Mouse (Mus musculus) heart, postnatal 0 days (tissue): ENCODE results near the gene Taf13. TPM values are rescaled to one million over a fixed set of nuclear protein-coding genes. Genes with fewer than 3 reads are reported as not detected.

ENCODE experiments used
- ATAC-seq: fragments of 200-750 bp; cut with Nextera tagmentation; 2 replicates; pipeline ENCODE4 v1.8.0; 2017; ENCODE audit warnings: low read depth, moderate number of reproducible peaks, moderate library complexity; ENCODE audit not compliant: insufficient read depth
- DNase-seq: peaks from one replicate; pipeline ENCODE4 v3.0.0-alpha.2; 2016; ENCODE audit warnings: low spot score
- H3K27ac ChIP-seq: fragments of 300-500 bp; sonication (generic); 2 replicates; pipeline ENCODE4 v1.5.1; 2014; ENCODE audit warnings: low read depth, mild to moderate bottlenecking
- H3K27me3 ChIP-seq: fragments of 300-500 bp; sonication (generic); 2 replicates; pipeline ENCODE4 v1.6.1; 2014; ENCODE audit warnings: low read length, mixed read lengths; ENCODE audit not compliant: control insufficient read depth, insufficient read depth
- H3K36me3 ChIP-seq: fragments of 300-500 bp; sonication (generic); replicated peaks from 2 replicates; pipeline ENCODE4 v1.6.1; 2014; ENCODE audit warnings: low read length, mixed read lengths; ENCODE audit not compliant: control insufficient read depth, insufficient read depth
- H3K4me1 ChIP-seq: fragments of 300-500 bp; sonication (generic); 2 replicates; pipeline ENCODE4 v1.6.1; 2014; ENCODE audit warnings: antibody characterized with exemption; ENCODE audit not compliant: control insufficient read depth, insufficient read depth
- H3K4me2 ChIP-seq: fragments of 300-500 bp; sonication (generic); 2 replicates; pipeline ENCODE4 v1.6.1; 2014; ENCODE audit warnings: low read depth, mild to moderate bottlenecking, low read length, moderate library complexity
- H3K4me3 ChIP-seq: fragments of 300-500 bp; sonication (generic); 2 replicates; pipeline ENCODE4 v1.5.1; 2014; ENCODE audit warnings: low read depth, low read length
- H3K9ac ChIP-seq: fragments of 300-500 bp; sonication (generic); replicated peaks from 2 replicates; pipeline ENCODE4 v1.6.1; 2014; ENCODE audit warnings: low read depth, low read length, mixed read lengths
- H3K9me3 ChIP-seq: fragments of 300-500 bp; sonication (generic); replicated peaks from 2 replicates; pipeline ENCODE4 v1.6.1; 2016; ENCODE audit warnings: low read length; ENCODE audit not compliant: control insufficient read depth
- CTCF ChIP-seq: IDR thresholded peaks from 2 replicates; pipeline ENCODE4 v1.5.1; 2016; ENCODE audit warnings: antibody characterized with exemption, control low read depth, low read depth
- EP300 ChIP-seq: IDR thresholded peaks from 2 replicates; pipeline ENCODE4 v1.6.1; 2016; ENCODE audit warnings: antibody characterized with exemption, low read depth
- WGBS: fragments of 180-500 bp; shearing (Covaris S2); extraction: QIAGEN DNeasy Blood & Tissue Kit; methylation state at CpG from one replicate; pipeline ENCODE4 v1.1.7; 2014; 5-methylcytosine and 5-hydroxymethylcytosine counted together
- polyA plus RNA-seq: library from polyadenylated mRNA; unstranded; fragments of >200 nt; fragmentation: Nextera tagmentation; extraction: Ambion mirVana; gene quantifications from 2 replicates; pipeline ENCODE4 v1.2.1, GENCODE M21; 2015
- total RNA-seq: library from RNA; depleted of rRNA; stranded (reverse); fragments of >200 nt; gene quantifications from 2 replicates; pipeline ENCODE4 v1.2.3, GENCODE M21; 2014; ENCODE audit warnings: low replicate concordance; rRNA removed

The Taf13 gene
- total RNA-seq (6.0 and 9.9 TPM in 2 replicates), polyA plus RNA-seq (29.6 and 30.3 TPM in 2 replicates)

GRCm38 (mm10) chr3:108571443-108572294 lies at the start of gene Taf13:
Gene Taf13, plus strand, starts transcription at chr3:108571698.
- Histone ChIP-seq H3K9me3 (no peaks in the 10 kb centered on the region), H3K36me3 (no peaks in the 10 kb centered on the region), H3K4me2 (peak within 1 kb of the TSS; percentile 82), H3K4me1 (peaks cover 11% of the 10 kb centered on the region), H3K9ac (peak within 1 kb of the TSS; percentile 77), H3K27me3 (no peaks in the 10 kb centered on the region), H3K27ac (peak within 1 kb of the TSS; percentile 60), H3K4me3 (peak within 1 kb of the TSS; percentile 68)
- DNase-seq (peak; percentile 97), ATAC-seq (peak; percentile 99)
- TF ChIP-seq CTCF (no peak), EP300 (peak; percentile 76; the same call in 1 of the 2 replicates)
- WGBS = under 1% methylated on average over 42 of the region's 42 CpGs

GRCm38 (mm10) chr3:108523415-108523814 lies 48.1 kb upstream of the Taf13 start:
- DNase-seq = no peak
- Histone ChIP-seq H3K4me1 (no peaks in the 10 kb centered on the region), H3K4me2 (no peak overlapping the region), H3K9ac (no peak overlapping the region), H3K27ac (no peak overlapping the region), H3K9me3 (no peaks in the 10 kb centered on the region), H3K27me3 (no peaks in the 10 kb centered on the region), H3K4me3 (no peak overlapping the region), H3K36me3 (no peaks in the 10 kb centered on the region)
- no peak for TF ChIP-seq EP300
- TF ChIP-seq CTCF = no peak
- 82% methylated on average over 4 of the region's 4 CpGs for WGBS
- no peak for ATAC-seq

DNA sequence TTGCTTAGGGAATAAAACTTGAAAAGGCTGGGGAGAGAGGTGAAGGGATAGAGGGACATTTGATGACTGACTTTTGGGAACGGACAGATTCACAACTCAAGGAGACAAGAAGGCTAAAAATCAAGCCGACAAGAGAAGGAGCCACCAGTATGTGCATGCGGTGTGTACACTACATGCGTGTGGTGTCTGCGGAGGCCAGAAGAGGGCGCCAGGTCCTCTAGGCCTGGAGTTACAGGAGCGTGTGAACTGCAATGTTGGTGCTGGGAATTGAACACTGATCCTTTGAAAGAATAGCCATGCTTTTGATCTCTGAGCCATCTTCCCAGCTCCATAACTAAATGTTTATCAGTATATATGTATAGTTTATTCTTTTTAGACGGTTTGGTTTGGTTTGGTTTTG lies 43.0 kb upstream of the Taf13 start:
- Histone ChIP-seq H3K4me3 (no peak overlapping the region), H3K9me3 (no peaks in the 10 kb centered on the region), H3K27me3 (no peaks in the 10 kb centered on the region), H3K36me3 (no peaks in the 10 kb centered on the region), H3K27ac (no peak overlapping the region), H3K4me1 (peaks cover 7% of the 10 kb centered on the region; the same call in 1 of the 2 replicates), H3K9ac (no peak overlapping the region), H3K4me2 (no peak overlapping the region)
- TF ChIP-seq CTCF (no peak), EP300 (no peak)
- DNase-seq = no peak
- 86% methylated on average over 8 of the region's 8 CpGs for WGBS
- no peak for ATAC-seq

GRCm38 (mm10) chr3:108533114-108533885 lies 38.2 kb upstream of the Taf13 start:
- DNase-seq = peak; percentile 39

GRCm38 (mm10) chr3:108533951-108534350 lies 37.5 kb upstream of the Taf13 start, which contains the start of gene 1700013F07Rik:
Gene 1700013F07Rik, plus strand, starts transcription at chr3:108534150.
- Histone ChIP-seq H3K4me3 (no peak within 1 kb of the TSS), H3K27ac (0 out of 2 replicates have a peak within 1 kb of the TSS, but pooled peaks have one; percentile 3), H3K4me1 (peaks cover 15% of the 10 kb centered on the region), H3K9me3 (no peaks in the 10 kb centered on the region), H3K36me3 (no peaks in the 10 kb centered on the region), H3K4me2 (no peak within 1 kb of the TSS), H3K9ac (no peak within 1 kb of the TSS), H3K27me3 (peaks cover 11% of the 10 kb centered on the region; the same call in 1 of the 2 replicates)
- no peak for TF ChIP-seq EP300
- ATAC-seq (no peak), DNase-seq (no peak)
- 71% methylated on average over 6 of the region's 6 CpGs for WGBS

More at GRCm38 (mm10) chr3:108533114-108533885, 38.2 kb upstream of the Taf13 start:
- peaks cover 11% of the 10 kb centered on the region; the same call in 1 of the 2 replicates for H3K27me3 ChIP-seq
- H3K4me3 ChIP-seq = no peak overlapping the region
- no peaks in the 10 kb centered on the region for H3K36me3 ChIP-seq
- 0 out of 2 replicates have a peak, but pooled peaks have one; percentile 20 for ATAC-seq
- H3K27ac ChIP-seq = 0 out of 2 replicates have a peak overlapping the region, but pooled peaks have one; percentile 3
- H3K4me2 ChIP-seq = no peak overlapping the region
- no peak overlapping the region for H3K9ac ChIP-seq
- WGBS = 33% methylated on average over 9 of the region's 9 CpGs
- no peaks in the 10 kb centered on the region for H3K9me3 ChIP-seq
- TF ChIP-seq EP300 (no peak), CTCF (no peak)
- H3K4me1 ChIP-seq = peaks cover 15% of the 10 kb centered on the region
